Mouse (Mus musculus) WW6 (cell line): ENCODE measurements around the gene Nfkbiz.
A peak's percentile ranks its signal among the peaks of the same experiment; 100 is the strongest.

ENCODE experiments used
- DNase-seq: peaks from one replicate; pipeline ENCODE4 v3.0.0-alpha.2; 2013; ENCODE audit warnings: low read depth, low spot score

Gene Nfkbiz

DNA sequence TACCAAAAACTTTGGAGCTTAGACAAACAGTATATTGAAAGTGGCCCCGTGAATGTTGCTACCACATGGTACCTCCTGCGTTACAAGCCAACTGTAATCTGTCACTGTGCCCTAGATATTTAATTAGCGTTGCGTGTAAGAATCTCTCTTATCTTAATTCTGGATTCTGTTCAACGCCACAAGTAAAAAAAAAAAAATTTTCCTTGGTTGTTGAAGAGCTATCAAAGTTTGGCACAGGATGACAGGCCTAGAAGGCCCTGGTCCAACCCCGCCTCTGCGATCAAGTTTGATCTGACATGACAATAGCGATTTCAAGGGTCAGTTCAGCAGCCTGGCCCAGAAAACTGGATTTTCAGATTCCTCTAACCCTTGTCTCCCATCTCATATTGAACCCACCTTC lies 6.1 kb downstream of the Nfkbiz start:
- no peak for DNase-seq

- no peak for DNase-seq
Measured at GRCm38 (mm10) chr16:55832040-55832439, 6.7 kb downstream of the Nfkbiz start.

- DNase-seq, result no peak
Measured at GRCm38 (mm10) chr16:55831451-55831850, 7.2 kb downstream of the Nfkbiz start.

DNA sequence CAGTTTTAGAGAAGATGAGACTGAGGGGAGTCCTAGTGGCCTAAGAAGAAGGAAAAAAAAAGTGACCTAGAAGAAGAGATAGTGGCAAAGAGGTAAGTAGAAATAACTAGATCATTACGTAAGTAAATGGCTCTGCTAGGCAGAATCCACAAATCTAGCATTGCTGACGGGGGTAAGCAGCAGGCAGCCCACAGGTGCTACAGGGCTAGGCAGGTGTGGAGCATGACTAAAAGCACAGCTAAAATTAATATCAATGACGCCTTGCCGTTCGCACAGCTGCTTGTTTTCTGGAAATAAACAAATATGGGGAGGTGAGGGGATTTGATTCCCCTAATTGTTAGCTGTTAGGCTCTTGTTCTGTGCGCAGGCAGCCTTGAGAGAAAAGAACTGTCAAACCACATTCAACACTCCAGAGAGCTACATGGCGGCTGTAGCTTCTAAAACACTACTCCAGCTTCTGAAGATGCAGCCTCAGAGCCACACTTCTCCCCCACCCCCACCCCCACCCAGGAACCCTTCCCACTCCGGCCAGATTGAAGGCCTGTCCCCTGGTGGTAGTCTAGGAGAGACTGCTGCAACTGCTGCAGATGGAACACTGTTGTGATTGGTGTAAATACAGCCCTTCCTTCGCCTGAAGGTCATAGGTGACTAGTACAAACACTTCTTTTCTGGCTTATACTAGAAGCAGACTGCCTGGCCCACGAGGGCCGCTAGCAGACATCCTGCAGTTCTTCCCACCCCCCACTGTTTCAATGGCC lies 15.1 kb downstream of the Nfkbiz start:
- DNase-seq, result no peak

- no peak for DNase-seq
Measured at GRCm38 (mm10) chr16:55822741-55823397, 15.8 kb downstream of the Nfkbiz start.

GRCm38 (mm10) chr16:55821997-55822740 lies 16.5 kb downstream of the Nfkbiz start:
- peak; percentile 74 for DNase-seq

DNA sequence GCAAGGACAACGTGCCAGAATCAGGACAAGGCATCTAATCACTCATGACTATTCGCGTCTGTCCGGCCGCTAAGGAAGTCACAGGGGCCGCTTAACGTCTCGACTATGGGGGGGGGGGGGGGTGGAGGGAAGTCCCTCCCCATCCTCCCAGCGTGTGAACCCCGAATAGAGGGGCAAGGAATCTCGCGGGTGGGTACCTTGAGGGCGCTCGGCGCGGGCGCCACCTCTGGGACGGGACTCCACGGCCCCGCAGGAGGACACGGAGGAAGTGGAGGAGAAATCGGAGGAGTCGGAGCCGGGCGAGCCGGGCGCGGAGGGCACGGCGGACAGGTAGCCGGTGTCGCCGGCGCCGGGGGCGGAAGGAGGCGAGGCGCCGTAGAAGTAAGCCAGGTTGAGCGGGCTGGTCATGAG lies 17.1 kb downstream of the Nfkbiz start:
- no peak for DNase-seq

DNA sequence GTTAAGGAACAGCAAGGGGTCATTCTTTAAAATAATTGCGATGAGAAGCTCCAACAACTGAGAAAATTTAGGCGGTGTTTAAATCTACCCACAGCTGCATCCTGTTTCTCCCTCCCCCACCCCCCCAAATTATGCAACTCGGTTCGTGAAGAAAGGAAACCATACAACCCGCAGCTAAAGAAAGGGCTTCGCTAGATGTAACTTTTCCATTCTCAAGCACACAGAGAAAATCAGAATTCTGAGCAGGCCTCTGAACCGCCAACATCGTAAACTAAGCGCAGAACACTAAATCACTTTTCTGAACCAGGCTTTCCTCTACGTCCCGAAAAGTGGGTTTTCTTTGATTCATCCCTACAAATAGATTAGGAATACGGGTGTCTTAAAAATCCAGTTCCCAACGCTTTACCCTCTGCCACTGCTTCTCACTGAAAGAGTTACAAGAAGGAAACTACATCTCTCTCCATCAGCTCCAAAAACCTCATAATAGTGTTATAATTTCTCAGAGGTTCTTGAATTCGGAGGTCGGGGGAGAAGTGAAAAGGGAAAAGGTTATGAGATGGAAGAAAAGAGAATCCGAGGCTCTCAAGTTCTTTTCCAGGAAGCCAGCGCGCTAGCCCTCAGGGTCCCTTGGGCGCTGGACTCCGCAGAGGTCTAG lies 17.7 kb downstream of the Nfkbiz start:
- no peak for DNase-seq

- DNase-seq, result no peak
Measured at GRCm38 (mm10) chr16:55820161-55820915, 18.4 kb downstream of the Nfkbiz start.

GRCm38 (mm10) chr16:55819186-55819861 lies 19.4 kb downstream of the Nfkbiz start:
- DNase-seq, result no peak

DNA sequence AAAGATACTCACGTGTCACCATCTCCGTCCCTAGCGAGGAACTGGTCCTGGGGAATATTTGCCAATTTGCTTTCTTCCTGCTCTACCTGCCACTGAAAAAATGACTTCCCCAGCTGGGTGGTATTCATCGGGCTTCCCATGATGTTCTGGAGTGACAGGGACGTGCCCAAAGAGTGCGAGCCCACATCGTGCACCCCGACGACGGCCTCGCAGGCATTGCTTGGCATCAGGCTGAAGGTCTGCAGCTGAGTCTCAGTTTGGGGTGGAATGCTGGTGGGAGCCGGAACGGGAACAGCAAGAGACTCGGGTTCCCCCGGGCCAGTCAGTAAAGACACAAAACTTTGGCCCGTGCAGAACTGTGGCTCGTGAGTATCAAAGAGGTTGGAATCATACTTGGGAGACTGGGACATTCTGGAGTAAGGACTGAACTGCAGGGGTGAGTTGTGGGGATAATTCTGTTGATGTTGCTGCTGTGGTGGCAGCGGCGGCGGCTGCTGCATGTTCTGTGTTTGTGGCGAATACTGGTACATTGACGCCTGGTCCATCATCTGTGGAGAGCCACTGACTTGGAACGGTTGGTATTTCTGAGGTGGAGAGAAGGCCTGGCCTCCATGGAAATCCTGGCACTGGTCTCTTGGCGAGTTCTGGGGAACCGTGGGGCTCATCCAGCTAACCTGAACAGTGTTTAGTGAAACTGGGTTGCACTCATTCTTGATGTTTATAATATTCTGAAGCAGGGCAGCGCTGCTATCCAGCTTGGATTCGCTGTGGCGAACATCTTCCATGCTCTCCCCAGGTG lies 20.8 kb downstream of the Nfkbiz start:
- no peak for DNase-seq

- no peak for DNase-seq
Measured at GRCm38 (mm10) chr16:55816202-55816941, 22.3 kb downstream of the Nfkbiz start.

DNA sequence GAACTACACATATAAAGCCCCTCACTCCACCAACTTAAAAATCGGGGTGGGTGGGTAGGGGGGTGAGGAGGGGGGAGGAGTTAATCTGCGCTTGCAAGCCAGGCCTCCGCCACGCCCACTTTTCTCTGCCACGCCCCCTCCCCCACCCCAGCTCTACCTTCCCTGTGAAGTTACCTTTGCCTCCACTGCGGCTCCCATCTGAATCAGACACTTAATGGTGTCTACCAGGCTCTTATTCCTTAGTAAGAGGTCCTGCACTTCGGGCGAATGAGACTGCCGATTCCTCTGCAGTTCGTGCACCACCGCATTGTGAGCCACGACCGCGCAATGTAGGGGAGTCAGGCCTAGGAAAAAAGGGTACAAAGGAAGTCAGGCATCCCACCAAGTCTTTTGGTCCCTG lies 23.2 kb downstream of the Nfkbiz start:
- no peak for DNase-seq

- no peak for DNase-seq
Measured at GRCm38 (mm10) chr16:55814686-55815085, 24.0 kb downstream of the Nfkbiz start.

DNA sequence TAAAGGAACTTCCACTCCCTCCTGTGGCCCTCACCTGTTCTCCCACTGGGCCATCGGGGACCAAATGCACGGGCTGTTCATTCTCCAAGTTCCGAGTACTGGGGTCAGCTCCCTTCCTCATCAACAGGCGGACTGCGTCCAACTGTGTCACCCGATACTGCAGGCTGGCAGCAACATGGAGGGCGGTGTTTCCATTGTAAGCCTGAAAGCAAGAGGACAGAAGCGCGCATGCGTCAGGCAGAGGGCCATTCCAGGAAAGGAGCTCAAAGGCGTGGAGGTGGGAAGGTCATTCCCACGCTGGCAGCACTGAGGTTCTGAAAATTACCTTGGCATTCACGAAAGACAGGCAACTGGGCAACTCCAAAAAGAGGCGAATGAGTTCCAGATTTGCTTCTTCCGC lies 24.8 kb downstream of the Nfkbiz start:
- no peak for DNase-seq

DNA sequence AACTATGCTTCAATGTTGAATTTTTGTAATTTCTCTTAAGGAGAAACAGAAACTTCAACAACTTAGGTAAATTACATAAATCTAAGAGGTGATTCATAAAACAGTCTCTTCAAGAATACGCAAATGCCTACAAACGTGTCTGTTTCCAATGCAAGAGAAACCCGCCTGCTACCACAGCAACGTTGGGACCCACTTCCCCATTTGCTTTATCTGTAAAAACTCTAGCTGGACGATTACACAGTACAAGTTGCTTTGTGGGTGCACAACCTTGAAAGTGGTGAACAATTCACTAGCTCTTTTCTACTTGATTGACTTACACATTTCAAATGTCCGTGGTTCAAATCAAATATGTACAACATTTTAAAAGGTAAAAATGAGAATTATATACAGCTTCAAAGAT lies 26.9 kb downstream of the Nfkbiz start:
- no peak for DNase-seq

DNA sequence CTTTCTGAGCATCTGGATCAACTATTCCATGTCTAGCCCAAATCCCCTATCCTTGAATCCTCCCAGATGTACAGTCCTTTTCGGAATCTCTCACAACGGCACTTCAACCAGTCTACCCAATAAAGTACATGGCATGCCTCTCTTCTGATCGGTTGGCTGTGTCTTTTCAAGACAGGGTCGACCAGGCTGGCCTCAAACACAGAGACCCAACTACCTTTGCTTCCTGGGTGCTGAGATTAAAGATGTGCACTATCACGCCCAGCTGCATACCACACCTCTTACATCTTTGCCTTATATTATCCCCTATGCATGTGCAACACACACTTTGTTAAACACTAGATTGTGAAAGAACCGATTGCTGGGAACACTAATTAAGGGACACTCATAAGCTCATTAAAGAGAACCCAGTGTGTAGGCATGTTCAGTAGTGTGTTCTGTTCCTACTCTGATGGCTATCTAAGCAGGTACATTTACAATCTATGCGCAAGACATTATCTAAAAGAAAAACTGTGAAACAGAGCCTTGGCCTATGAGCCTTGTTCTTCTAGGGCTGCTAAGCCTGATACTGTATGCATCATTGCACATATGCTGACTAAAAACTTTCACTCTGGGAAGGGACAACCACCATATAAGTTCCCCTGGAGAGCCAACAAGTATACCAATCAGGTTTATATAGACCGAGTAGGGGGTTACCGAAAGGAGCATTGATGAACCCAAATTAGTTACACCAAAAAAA lies 28.8 kb downstream of the Nfkbiz start:
- DNase-seq, result no peak

DNA sequence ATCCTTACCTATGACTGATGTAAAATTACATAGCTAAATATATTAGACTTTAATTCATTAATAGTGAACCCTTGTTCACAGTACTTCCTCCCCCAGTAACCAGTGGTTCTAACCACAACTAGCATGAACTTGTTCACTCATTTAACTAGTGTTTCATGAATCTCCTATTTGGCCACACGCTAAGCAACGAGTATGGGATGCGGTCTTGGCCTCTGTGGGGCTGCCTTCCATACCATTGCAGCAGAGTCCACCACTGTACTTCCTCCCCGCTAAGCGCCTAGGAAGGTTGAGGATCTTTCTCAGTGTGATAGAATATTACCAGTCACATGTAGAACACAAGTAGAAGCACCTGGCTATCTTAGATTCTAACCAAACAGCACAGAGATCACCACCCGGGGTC lies 29.4 kb downstream of the Nfkbiz start:
- DNase-seq, result no peak

- DNase-seq, result no peak
Measured at GRCm38 (mm10) chr16:55807505-55807932, 31.2 kb downstream of the Nfkbiz start.
